Mouse (Mus musculus) midbrain, embryonic 15.5 days (tissue): ENCODE measurements at regions not wholly inside any gene's neighbourhood (a gene's known extent, or its start where the extent isn't known, plus 50 kb on each side); places are given as distances from the start of the nearest gene placed in this dataset.

Experiments
- ATAC-seq: fragments of 200-750 bp; cut with Nextera tagmentation; replicated peaks from 2 replicates; pipeline ENCODE4 v1.8.0; 2017; ENCODE audit warnings: moderate TSS enrichment
- H3K27ac ChIP-seq: fragments of 300-500 bp; sonication (generic); 2 replicates; pipeline ENCODE4 v1.5.1; 2015; ENCODE audit warnings: mild to moderate bottlenecking, inconsistent platforms
- H3K27me3 ChIP-seq: fragments of 300-500 bp; sonication (generic); replicated peaks from 2 replicates; pipeline ENCODE4 v1.6.1; 2015; ENCODE audit warnings: inconsistent platforms
- H3K36me3 ChIP-seq: fragments of 300-500 bp; sonication (generic); replicated peaks from 2 replicates; pipeline ENCODE4 v1.6.1; 2015; ENCODE audit warnings: inconsistent platforms
- H3K4me1 ChIP-seq: fragments of 300-500 bp; sonication (generic); 2 replicates; pipeline ENCODE4 v1.6.1; 2015; ENCODE audit warnings: inconsistent platforms
- H3K4me2 ChIP-seq: fragments of 300-500 bp; sonication (generic); 2 replicates; pipeline ENCODE4 v1.6.1; 2015; ENCODE audit warnings: inconsistent platforms, mild to moderate bottlenecking, moderate library complexity
- H3K4me3 ChIP-seq: fragments of 300-500 bp; sonication (generic); 2 replicates; pipeline ENCODE4 v1.5.1; 2015; ENCODE audit warnings: mild to moderate bottlenecking, inconsistent platforms
- H3K9ac ChIP-seq: fragments of 300-500 bp; sonication (generic); 2 replicates; pipeline ENCODE4 v1.6.1; 2015; ENCODE audit warnings: mild to moderate bottlenecking, inconsistent platforms
- H3K9me3 ChIP-seq: fragments of 300-500 bp; sonication (generic); 2 replicates; pipeline ENCODE4 v1.6.1; 2016; ENCODE audit warnings: inconsistent platforms
- WGBS: fragments of 180-500 bp; shearing (Covaris S2); methylation state at CpG from one replicate; pipeline ENCODE4 v1.1.7; 2015; ENCODE audit warnings: mixed read lengths; 5-methylcytosine and 5-hydroxymethylcytosine counted together

GRCm38 (mm10) chr2:115211191-115211590, 370.3 kb upstream of the BC052040 start:
- no peaks in the 10 kb centered on the region for H3K27me3 ChIP-seq
- H3K4me3 ChIP-seq: no peak overlapping the region
- H3K4me2 ChIP-seq: no peak overlapping the region
- no peak for ATAC-seq
- H3K9me3 ChIP-seq: no peaks in the 10 kb centered on the region
- 0 out of 2 replicates have a peak, but pooled peaks cover 6% of the 10 kb centered on the region for H3K4me1 ChIP-seq
- H3K36me3 ChIP-seq: no peaks in the 10 kb centered on the region
- H3K27ac ChIP-seq: no peak overlapping the region
- no peak overlapping the region for H3K9ac ChIP-seq

GRCm38 (mm10) chr2:115213181-115213970, 368.1 kb upstream of the BC052040 start:
- H3K27ac ChIP-seq: no peak overlapping the region

GRCm38 (mm10) chr2:115214292-115214691, 367.2 kb upstream of the BC052040 start:
- Histone ChIP-seq H3K36me3 (no peaks in the 10 kb centered on the region), H3K27ac (no peak overlapping the region), H3K4me2 (no peak overlapping the region), H3K9ac (no peak overlapping the region), H3K4me1 (0 out of 2 replicates have a peak, but pooled peaks cover 6% of the 10 kb centered on the region), H3K4me3 (no peak overlapping the region), H3K27me3 (no peaks in the 10 kb centered on the region), H3K9me3 (no peaks in the 10 kb centered on the region)
- 80% methylated on average over 6 of the region's 6 CpGs for WGBS
- ATAC-seq: no peak

More at GRCm38 (mm10) chr2:115213181-115213970, 368.1 kb upstream of the BC052040 start:
- Histone ChIP-seq H3K4me1 (0 out of 2 replicates have a peak, but pooled peaks cover 6% of the 10 kb centered on the region), H3K9me3 (no peaks in the 10 kb centered on the region), H3K27me3 (no peaks in the 10 kb centered on the region), H3K9ac (no peak overlapping the region), H3K4me3 (no peak overlapping the region), H3K4me2 (no peak overlapping the region), H3K36me3 (no peaks in the 10 kb centered on the region)
- ATAC-seq: 0 out of 2 replicates have a peak, but pooled peaks have one; percentile 27
- 47% methylated on average over 18 of the region's 18 CpGs for WGBS

GRCm38 (mm10) chr2:115230041-115230440, 351.5 kb upstream of the BC052040 start:
- no peak overlapping the region for H3K27ac ChIP-seq
- H3K27me3 ChIP-seq: no peaks in the 10 kb centered on the region
- no peak for ATAC-seq
- H3K36me3 ChIP-seq: no peaks in the 10 kb centered on the region
- no peak overlapping the region for H3K4me3 ChIP-seq
- 71% methylated on average over 4 of the region's 4 CpGs for WGBS
- no peaks in the 10 kb centered on the region for H3K9me3 ChIP-seq
- no peak overlapping the region for H3K4me2 ChIP-seq
- no peak overlapping the region for H3K9ac ChIP-seq
- H3K4me1 ChIP-seq: no peaks in the 10 kb centered on the region

GRCm38 (mm10) chr2:115247673-115248072, 333.8 kb upstream of the BC052040 start:
- Histone ChIP-seq H3K36me3 (no peaks in the 10 kb centered on the region), H3K9me3 (no peaks in the 10 kb centered on the region), H3K4me1 (no peaks in the 10 kb centered on the region), H3K4me2 (no peak overlapping the region), H3K27ac (no peak overlapping the region), H3K4me3 (no peak overlapping the region), H3K27me3 (no peaks in the 10 kb centered on the region), H3K9ac (no peak overlapping the region)
- WGBS: 89% methylated on average over 4 of the region's 4 CpGs
- no peak for ATAC-seq

GRCm38 (mm10) chr2:115250019-115250807, 331.3 kb upstream of the BC052040 start:
- no peaks in the 10 kb centered on the region for H3K9me3 ChIP-seq
- no peak overlapping the region for H3K9ac ChIP-seq
- H3K36me3 ChIP-seq: no peaks in the 10 kb centered on the region
- no peaks in the 10 kb centered on the region for H3K27me3 ChIP-seq
- ATAC-seq: no peak
- no peak overlapping the region for H3K4me2 ChIP-seq
- no peak overlapping the region for H3K4me3 ChIP-seq
- no peaks in the 10 kb centered on the region for H3K4me1 ChIP-seq
- 64% methylated on average over 5 of the region's 5 CpGs for WGBS
- no peak overlapping the region for H3K27ac ChIP-seq

- no peak for ATAC-seq
- no peaks in the 10 kb centered on the region for H3K4me1 ChIP-seq
- H3K36me3 ChIP-seq: no peaks in the 10 kb centered on the region
- H3K9me3 ChIP-seq: no peaks in the 10 kb centered on the region
- no peak overlapping the region for H3K4me3 ChIP-seq
- H3K9ac ChIP-seq: no peak overlapping the region
- H3K27ac ChIP-seq: no peak overlapping the region
- no peaks in the 10 kb centered on the region for H3K27me3 ChIP-seq
- WGBS: 66% methylated on average over 2 of the region's 2 CpGs
- H3K4me2 ChIP-seq: no peak overlapping the region
Measured at GRCm38 (mm10) chr2:115257391-115257790, 324.1 kb upstream of the BC052040 start.

GRCm38 (mm10) chr2:115268247-115268646, 313.3 kb upstream of the BC052040 start:
- no peaks in the 10 kb centered on the region for H3K4me1 ChIP-seq
- H3K27ac ChIP-seq: no peak overlapping the region
- WGBS: 79% methylated on average over 7 of the region's 7 CpGs
- H3K36me3 ChIP-seq: no peaks in the 10 kb centered on the region
- H3K4me2 ChIP-seq: no peak overlapping the region
- no peak overlapping the region for H3K9ac ChIP-seq
- no peak for ATAC-seq
- no peaks in the 10 kb centered on the region for H3K9me3 ChIP-seq
- no peaks in the 10 kb centered on the region for H3K27me3 ChIP-seq
- no peak overlapping the region for H3K4me3 ChIP-seq

- H3K4me3 ChIP-seq: no peak overlapping the region
- ATAC-seq: 0 out of 2 replicates have a peak, but pooled peaks have one; percentile 42
- no peak overlapping the region for H3K9ac ChIP-seq
- WGBS: 29% methylated on average over 4 of the region's 4 CpGs
- H3K4me2 ChIP-seq: no peak overlapping the region
- H3K27ac ChIP-seq: no peak overlapping the region
- peaks cover 11% of the 10 kb centered on the region for H3K4me1 ChIP-seq
- H3K36me3 ChIP-seq: no peaks in the 10 kb centered on the region
- no peaks in the 10 kb centered on the region for H3K9me3 ChIP-seq
- H3K27me3 ChIP-seq: no peaks in the 10 kb centered on the region
Measured at GRCm38 (mm10) chr2:115277421-115277820, 304.1 kb upstream of the BC052040 start.

GRCm38 (mm10) chr2:115293020-115293419, 288.5 kb upstream of the BC052040 start:
- Histone ChIP-seq H3K36me3 (no peaks in the 10 kb centered on the region), H3K9ac (no peak overlapping the region), H3K4me1 (no peaks in the 10 kb centered on the region), H3K4me2 (no peak overlapping the region), H3K27me3 (no peaks in the 10 kb centered on the region), H3K4me3 (no peak overlapping the region), H3K27ac (no peak overlapping the region), H3K9me3 (no peaks in the 10 kb centered on the region)
- 92% methylated on average over 2 of the region's 2 CpGs for WGBS
- ATAC-seq: no peak

- no peak overlapping the region for H3K27ac ChIP-seq
Measured at GRCm38 (mm10) chr2:115297463-115297862, 284.1 kb upstream of the BC052040 start.

GRCm38 (mm10) chr2:115307248-115307647, 274.3 kb upstream of the BC052040 start:
- Histone ChIP-seq H3K9me3 (no peaks in the 10 kb centered on the region), H3K9ac (no peak overlapping the region), H3K4me2 (no peak overlapping the region), H3K27me3 (no peaks in the 10 kb centered on the region), H3K36me3 (no peaks in the 10 kb centered on the region), H3K4me1 (no peaks in the 10 kb centered on the region), H3K4me3 (no peak overlapping the region), H3K27ac (no peak overlapping the region)
- ATAC-seq: no peak
- 85% methylated on average over 4 of the region's 4 CpGs for WGBS

More at GRCm38 (mm10) chr2:115297463-115297862, 284.1 kb upstream of the BC052040 start:
- H3K9me3 ChIP-seq: no peaks in the 10 kb centered on the region
- H3K4me1 ChIP-seq: no peaks in the 10 kb centered on the region
- no peak for ATAC-seq
- H3K27me3 ChIP-seq: no peaks in the 10 kb centered on the region
- 79% methylated on average over 6 of the region's 6 CpGs for WGBS
- H3K36me3 ChIP-seq: no peaks in the 10 kb centered on the region
- H3K4me3 ChIP-seq: no peak overlapping the region
- no peak overlapping the region for H3K4me2 ChIP-seq
- no peak overlapping the region for H3K9ac ChIP-seq
